Comparison of ENCODE assay signal across 8 mouse cellular contexts in the genomic region with DNA sequence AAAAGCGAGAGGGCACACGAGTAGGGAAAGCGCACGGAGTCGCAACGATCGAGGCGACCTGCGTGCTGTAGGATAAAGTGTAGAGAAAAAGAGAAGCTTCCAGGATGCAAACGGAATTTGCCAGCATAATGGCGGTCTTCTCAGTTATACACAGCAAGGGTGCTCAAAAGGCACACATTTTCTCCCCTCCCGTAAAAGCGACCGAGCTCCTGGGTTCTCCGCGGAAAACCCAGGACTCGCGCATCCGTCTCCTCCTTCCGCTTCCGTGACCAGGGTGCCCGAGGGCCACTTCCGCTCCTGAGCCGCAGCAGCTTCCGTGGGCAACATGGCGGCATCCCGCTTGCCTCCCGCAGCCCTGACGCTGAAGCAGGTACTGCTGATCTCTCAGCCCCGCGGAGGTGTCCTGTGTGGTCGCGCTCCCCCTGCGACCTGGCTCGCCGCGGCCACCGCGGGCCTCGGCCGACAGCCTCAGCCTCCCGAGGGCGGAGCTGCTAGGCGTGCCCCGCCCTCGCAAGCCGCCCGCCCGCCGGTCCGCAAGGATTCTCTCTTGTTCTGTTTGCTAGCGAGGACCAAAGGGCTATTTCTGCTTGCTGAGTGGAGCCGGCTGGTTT. TPM values are rescaled to one million over a fixed set of nuclear protein-coding genes. Genes with fewer than 3 reads are reported as not detected.
DNase-seq lines count a peak whose midpoint lies in the region; ATAC-seq and TF ChIP-seq lines count a peak whose summit lies in the region.

A gene (plus strand): TSS at position 288 of the 611 bp plus-strand sequence.

- no peak for TF ChIP-seq EP300 in liver, embryonic 14.5 days (IDR thresholded peaks at IDR 0.05; ENCODE audit: low read depth)
- no peak for TF ChIP-seq EP300 in stomach, postnatal 0 days (optimal IDR thresholded peaks at IDR 0.05)

- H3K27me3 ChIP-seq in heart, embryonic 14.5 days (ENCODE audit: control insufficient read depth, insufficient read depth, low read length): no peaks in the 10 kb centered on the region
- no peaks in the 10 kb centered on the region for H3K27me3 ChIP-seq in liver, embryonic 14.5 days (ENCODE audit: control insufficient read depth, insufficient read depth, low read length)
- no peaks in the 10 kb centered on the region for H3K27me3 ChIP-seq in neural tube, embryonic 11.5 days (ENCODE audit: control insufficient read depth, insufficient read depth, low read length)
- no peaks in the 10 kb centered on the region for H3K27me3 ChIP-seq in stomach, postnatal 0 days (ENCODE audit: control insufficient read depth, insufficient read depth, low read length)

- under 1% methylated on average over 53 of the region's 53 CpGs for WGBS in heart, embryonic 14.5 days
- WGBS in liver, embryonic 14.5 days (ENCODE audit: insufficient replicate concordance): under 1% methylated on average over 52 of the region's 53 CpGs
- under 1% methylated on average over 53 of the region's 53 CpGs for WGBS in neural tube, embryonic 11.5 days
- WGBS in stomach, postnatal 0 days: under 1% methylated on average over 52 of the region's 53 CpGs

- peaks cover 6% of the 10 kb centered on the region; the same call in 1 of the 2 replicates for H3K4me1 ChIP-seq in brown adipose tissue, adult 24 weeks (ENCODE audit: control insufficient read depth, insufficient read depth, insufficient read length, low read length)
- H3K4me1 ChIP-seq in heart, embryonic 14.5 days (ENCODE audit: control insufficient read depth in 2 of 2, insufficient read depth in 2 of 2, low read length in 2 of 2): peaks cover 0 to 9% of the 10 kb centered on the region in 2 experiments; a peak in 3 of 4 replicates
- H3K4me1 ChIP-seq in liver, embryonic 14.5 days (replicated peaks; ENCODE audit: control insufficient read depth in 2 of 2, insufficient read depth in 2 of 2, low read length in 1 of 2): peaks cover 3 to 9% of the 10 kb centered on the region in 2 experiments; a peak in 3 of 4 replicates
- H3K4me1 ChIP-seq in neural tube, embryonic 11.5 days (ENCODE audit: control insufficient read depth, insufficient read depth, low read length): no peaks in the 10 kb centered on the region
- H3K4me1 ChIP-seq in stomach, postnatal 0 days (replicated peaks; ENCODE audit: control insufficient read depth, insufficient read depth): no peaks in the 10 kb centered on the region; the same call in 1 of the 2 replicates

- peak within 1 kb of the TSS; percentile 79 for H3K4me2 ChIP-seq in heart, embryonic 14.5 days (ENCODE audit: low read length)
- H3K4me2 ChIP-seq in liver, embryonic 14.5 days (ENCODE audit: low read depth): peak within 1 kb of the TSS; percentile 72
- H3K4me2 ChIP-seq in neural tube, embryonic 11.5 days (ENCODE audit: low read depth): peak within 1 kb of the TSS; percentile 73
- H3K4me2 ChIP-seq in stomach, postnatal 0 days (replicated peaks; ENCODE audit: low read depth): peak within 1 kb of the TSS; percentile 66

- DNase-seq in fibroblast of lung, adult 2 months (ENCODE audit: low read depth): peak; percentile 42
- peak; percentile 78 to 90 for DNase-seq in kidney, postnatal 25 days
- peak; percentile 47 to 67 (median 47) for DNase-seq in liver, embryonic 14.5 days (ENCODE audit: low read depth in 3 of 3, low spot score in 3 of 3)
- DNase-seq in neural tube, embryonic 11.5 days (ENCODE audit: low spot score): peak; percentile 88
- DNase-seq in stomach, postnatal 0 days (ENCODE audit: low spot score): peak; percentile 86

- ATAC-seq in CD4-positive, CD25-positive, alpha-beta regulatory T cell, adult 4 months: peak; percentile 99
- peak; percentile 86 for ATAC-seq in heart, embryonic 14.5 days (ENCODE audit: insufficient number of reproducible peaks, insufficient read depth, low FRiP score, low read depth)
- peak; percentile 91 for ATAC-seq in liver, embryonic 14.5 days (ENCODE audit: insufficient read depth)
- peak; percentile 89 for ATAC-seq in neural tube, embryonic 11.5 days (ENCODE audit: insufficient read depth, low FRiP score, low TSS enrichment)
- ATAC-seq in stomach, postnatal 0 days (ENCODE audit: low FRiP score, low TSS enrichment): peak; percentile 92

- no peak for TF ChIP-seq CTCF in liver, embryonic 14.5 days (IDR thresholded peaks at IDR 0.05; ENCODE audit: low read depth)
- TF ChIP-seq CTCF in stomach, postnatal 0 days (IDR thresholded peaks at IDR 0.05; ENCODE audit: low read depth): no peak

- peak within 1 kb of the TSS; percentile 99 for H3K4me3 ChIP-seq in brown adipose tissue, adult 24 weeks (ENCODE audit: insufficient read depth, low read depth, low read length)
- peak within 1 kb of the TSS; percentile 64 to 65 for H3K4me3 ChIP-seq in heart, embryonic 14.5 days (ENCODE audit: control insufficient read depth in 1 of 2, insufficient read depth in 1 of 2, low read depth in 1 of 2, low read length in 2 of 2)
- H3K4me3 ChIP-seq in liver, embryonic 14.5 days (ENCODE audit: insufficient read depth in 1 of 2, low read depth in 2 of 2, low read length in 2 of 2): peak within 1 kb of the TSS; percentile 89 to 95
- peak within 1 kb of the TSS; percentile 76 for H3K4me3 ChIP-seq in neural tube, embryonic 11.5 days (ENCODE audit: low read depth, low read length)
- H3K4me3 ChIP-seq in stomach, postnatal 0 days (ENCODE audit: low read depth, low read length): peak within 1 kb of the TSS; percentile 81

- peak within 1 kb of the TSS; percentile 96 for H3K27ac ChIP-seq in brown adipose tissue, adult 24 weeks (replicated peaks; ENCODE audit: low read depth, low read length)
- H3K27ac ChIP-seq in heart, embryonic 14.5 days (replicated peaks in 1 of 2; ENCODE audit: control insufficient read depth in 1 of 2, insufficient read depth in 1 of 2, low read depth in 2 of 2, low read length in 2 of 2): peak within 1 kb of the TSS; percentile 92 to 97
- peak within 1 kb of the TSS; percentile 94 for H3K27ac ChIP-seq in liver, embryonic 14.5 days
- H3K27ac ChIP-seq in neural tube, embryonic 11.5 days (ENCODE audit: low read depth, low read length): peak within 1 kb of the TSS; percentile 98
- H3K27ac ChIP-seq in stomach, postnatal 0 days (replicated peaks): peak within 1 kb of the TSS; percentile 98

- H3K9me3 ChIP-seq in heart, embryonic 14.5 days (ENCODE audit: control insufficient read depth, low read length): no peaks in the 10 kb centered on the region
- no peaks in the 10 kb centered on the region for H3K9me3 ChIP-seq in liver, embryonic 14.5 days (ENCODE audit: control insufficient read depth, low read length)
- H3K9me3 ChIP-seq in neural tube, embryonic 11.5 days (ENCODE audit: control insufficient read depth, low read length): no peaks in the 10 kb centered on the region
- no peaks in the 10 kb centered on the region for H3K9me3 ChIP-seq in stomach, postnatal 0 days (ENCODE audit: control insufficient read depth, low read length)

- peaks cover 8% of the 10 kb centered on the region; the same call in 1 of the 2 replicates for H3K36me3 ChIP-seq in heart, embryonic 14.5 days (ENCODE audit: control insufficient read depth, insufficient read depth, low read length)
- H3K36me3 ChIP-seq in liver, embryonic 14.5 days (replicated peaks; ENCODE audit: control insufficient read depth, insufficient read depth, low read depth): no peaks in the 10 kb centered on the region
- no peaks in the 10 kb centered on the region for H3K36me3 ChIP-seq in neural tube, embryonic 11.5 days (ENCODE audit: control insufficient read depth, insufficient read depth, low read length)
- no peaks in the 10 kb centered on the region for H3K36me3 ChIP-seq in stomach, postnatal 0 days (ENCODE audit: control insufficient read depth, insufficient read depth, low read length)

- peak within 1 kb of the TSS; percentile 87 for H3K9ac ChIP-seq in heart, embryonic 14.5 days (ENCODE audit: low read length)
- H3K9ac ChIP-seq in liver, embryonic 14.5 days (replicated peaks): peak within 1 kb of the TSS; percentile 89
- H3K9ac ChIP-seq in neural tube, embryonic 11.5 days (ENCODE audit: low read length): peak within 1 kb of the TSS; percentile 95
- peak within 1 kb of the TSS; percentile 93 for H3K9ac ChIP-seq in stomach, postnatal 0 days (ENCODE audit: low read length)

RNA-seq across cellular contexts. Expression of the gene that starts here (rescaled TPM):
- 10 to 100 TPM; 57.3 to 70.8 TPM for polyA plus RNA-seq in CD4-positive, CD25-positive, alpha-beta regulatory T cell, adult 4 months (2017; shearing (Covaris generic))
- polyA plus RNA-seq in brown adipose tissue, adult 24 weeks (2012; ENCODE audit: insufficient read depth, insufficient read length, missing spikeins): 60.1 and 78.8 TPM in 2 replicates
- polyA plus RNA-seq in heart, embryonic 14.5 days (2014; fragmentation: Nextera tagmentation; extraction: Ambion mirVana): 137 and 144 TPM in 2 replicates
- 9.1 and 23.3 TPM in 2 replicates for polyA plus RNA-seq in liver, embryonic 14.5 days (2012; rRNA removed)
- 32.4 and 33.8 TPM in 2 replicates for polyA plus RNA-seq in liver, embryonic 14.5 days (2014; fragmentation: Nextera tagmentation; extraction: Ambion mirVana)
- 124 and 126 TPM in 2 replicates for polyA plus RNA-seq in neural tube, embryonic 11.5 days (2014; fragmentation: Nextera tagmentation; extraction: Ambion mirVana)
- polyA plus RNA-seq in stomach, postnatal 0 days (2015; fragmentation: Nextera tagmentation; extraction: Ambion mirVana): 87.8 and 88.1 TPM in 2 replicates

Comparison
In these comparisons a context has a peak if more than half of its experiments do, and no peak if none do; other contexts are left out.
1. Peak in every context shown above with its lines: DNase-seq, ATAC-seq, H3K4me3 ChIP-seq and H3K27ac ChIP-seq.